Mouse (Mus musculus) CD4-positive helper T cell, adult 2 months (primary cell): Measurements from ENCODE around the gene Gm29427.
A peak's percentile ranks its signal among the peaks of the same experiment; 100 is the strongest.
"Not testable (repeated sequence)": the region's sequence is repeated elsewhere in the genome, so short reads cannot be mapped to it uniquely, and the experiment has no call there.

Source experiments
- DNase-seq: peaks from one replicate; pipeline ENCODE4 v3.0.0-alpha.2; 2012; ENCODE audit warnings: low read depth, missing footprints, low spot score

Gm29427 gene

GRCm38 (mm10) chr1:130731741-130732337 is 16.2 kb upstream of the Gm29427 start, which contains the start of gene AA986860:
Gene AA986860, plus strand, starts transcription at chr1:130731976.
- DNase-seq = no peak

DNA sequence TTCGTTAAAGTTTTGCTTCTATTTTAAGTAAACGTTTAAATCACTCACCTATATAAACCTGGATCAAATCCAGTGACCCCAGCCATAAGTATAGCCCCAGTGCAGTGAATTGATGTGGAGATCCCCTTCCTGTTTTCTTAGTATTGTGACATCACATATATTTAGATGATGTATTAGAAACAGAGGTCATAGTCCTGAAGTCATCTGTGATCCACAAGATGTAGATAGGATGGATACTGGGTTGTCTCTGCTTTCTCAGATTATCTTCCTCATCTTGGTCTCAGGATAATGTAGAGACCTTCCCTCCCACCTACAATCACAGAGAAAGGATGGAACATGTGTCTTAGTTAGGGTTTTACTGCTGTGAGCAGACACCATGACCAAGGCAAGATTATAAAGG is 13.6 kb upstream of the Gm29427 start, which contains the start of gene Pfkfb2:
TSS of gene Pfkfb2 (minus strand) at position 101 of the 400 bp plus-strand sequence.
- no peak for DNase-seq

DNA sequence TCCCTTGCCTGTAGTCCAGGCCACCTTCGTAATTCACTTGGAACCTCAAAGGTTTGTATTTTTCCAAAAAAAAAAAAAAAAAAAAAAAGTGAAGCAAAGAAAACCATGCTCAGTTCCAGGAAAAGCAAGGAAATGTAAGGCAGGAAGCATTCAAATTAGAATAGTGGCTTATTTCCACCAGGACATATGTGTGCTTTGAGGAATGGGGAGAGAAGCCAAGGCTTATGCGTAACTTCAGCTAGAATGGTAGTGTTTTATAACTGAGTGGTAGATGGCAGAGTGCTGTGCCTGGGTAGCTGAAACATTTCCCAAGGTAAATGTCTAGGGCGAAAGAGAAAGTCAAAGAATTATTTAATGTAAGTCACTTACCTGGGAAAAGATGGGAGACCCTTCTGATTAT is 13.1 kb upstream of the Gm29427 start:
- no peak for DNase-seq

GRCm38 (mm10) chr1:130728070-130728469 is 12.5 kb upstream of the Gm29427 start:
- no peak for DNase-seq

DNA sequence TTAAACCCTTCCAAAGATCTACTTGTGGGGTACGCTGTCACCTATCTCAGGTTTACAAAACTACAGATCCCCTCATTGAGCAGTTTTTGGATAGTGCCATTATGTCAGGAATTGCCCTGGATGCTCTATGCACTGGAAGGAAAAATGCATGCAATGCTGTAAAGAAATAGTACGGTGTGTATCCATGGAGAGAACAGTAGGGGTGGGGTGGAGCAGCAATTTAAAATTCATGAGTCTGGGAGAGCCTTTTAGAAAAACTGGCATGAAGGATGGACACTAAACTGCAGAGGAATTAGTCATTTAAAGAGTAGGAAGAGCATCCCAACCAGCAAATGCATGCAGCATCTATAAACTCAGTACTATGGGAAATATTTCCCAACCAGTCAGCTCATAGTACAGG is 10.8 kb upstream of the Gm29427 start:
- DNase-seq = no peak

DNA sequence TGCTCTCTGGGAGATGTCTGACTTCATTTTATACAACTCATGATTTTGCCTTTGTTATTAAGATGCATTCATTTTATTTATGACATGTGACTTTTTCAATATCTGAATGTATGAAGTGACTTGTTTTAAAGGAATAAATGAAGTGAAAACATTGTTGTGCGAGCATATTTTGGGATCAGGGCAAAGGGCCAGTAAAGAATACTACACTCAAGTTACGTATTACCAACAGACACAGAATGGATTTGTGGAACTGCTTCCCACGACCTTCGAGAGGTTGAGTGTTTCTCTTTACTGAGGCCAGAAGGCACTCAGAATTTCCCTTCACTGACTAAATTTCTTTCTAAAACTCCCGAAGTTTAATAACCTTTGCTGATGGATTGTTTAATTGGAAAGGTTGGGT is 8.6 kb upstream of the Gm29427 start:
- DNase-seq = no peak

GRCm38 (mm10) chr1:130717291-130717871 is 1.8 kb upstream of the Gm29427 start, which contains the start of gene Yod1:
Gene Yod1, plus strand, starts transcription at chr1:130717327.
- DNase-seq = peak; percentile 95

- no peak for DNase-seq
Observed at GRCm38 (mm10) chr1:130716513-130717290, 1.1 kb upstream of the Gm29427 start.

DNA sequence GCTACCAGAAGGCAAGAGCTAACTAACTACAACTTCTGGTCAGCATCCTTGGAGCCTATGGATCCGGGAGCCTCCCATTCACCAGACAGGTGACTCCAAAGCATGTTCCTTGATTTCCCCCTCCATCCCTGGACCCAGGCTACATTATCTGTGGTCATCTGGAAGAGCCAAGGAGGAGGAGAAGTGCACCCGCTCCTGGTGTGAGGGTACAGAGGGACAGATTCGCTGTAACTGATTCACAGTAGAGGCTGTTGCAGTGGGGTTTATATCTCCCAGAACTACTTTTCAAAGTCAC is 566 bp upstream of the Gm29427 start:
- no peak for DNase-seq

DNA sequence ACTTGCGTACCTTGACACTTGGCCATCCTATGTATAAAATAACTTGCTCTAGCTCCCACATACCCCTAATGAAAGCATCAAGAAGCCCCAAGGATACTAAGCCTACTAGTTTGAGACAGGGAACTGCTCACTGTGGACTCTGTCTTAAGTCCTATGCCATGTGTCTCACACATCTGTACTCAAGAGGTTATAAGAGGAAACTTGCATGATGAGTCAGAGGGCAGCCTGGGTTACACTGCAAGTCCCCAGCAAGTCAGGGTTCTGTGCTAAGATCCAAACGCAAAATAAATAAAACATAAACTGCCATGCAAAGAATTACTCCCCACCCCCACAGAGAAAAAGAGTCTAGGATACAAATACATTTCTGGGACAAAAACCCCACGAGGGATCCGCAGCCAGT is 1.6 kb downstream of the Gm29427 start:
- DNase-seq = no peak

DNA sequence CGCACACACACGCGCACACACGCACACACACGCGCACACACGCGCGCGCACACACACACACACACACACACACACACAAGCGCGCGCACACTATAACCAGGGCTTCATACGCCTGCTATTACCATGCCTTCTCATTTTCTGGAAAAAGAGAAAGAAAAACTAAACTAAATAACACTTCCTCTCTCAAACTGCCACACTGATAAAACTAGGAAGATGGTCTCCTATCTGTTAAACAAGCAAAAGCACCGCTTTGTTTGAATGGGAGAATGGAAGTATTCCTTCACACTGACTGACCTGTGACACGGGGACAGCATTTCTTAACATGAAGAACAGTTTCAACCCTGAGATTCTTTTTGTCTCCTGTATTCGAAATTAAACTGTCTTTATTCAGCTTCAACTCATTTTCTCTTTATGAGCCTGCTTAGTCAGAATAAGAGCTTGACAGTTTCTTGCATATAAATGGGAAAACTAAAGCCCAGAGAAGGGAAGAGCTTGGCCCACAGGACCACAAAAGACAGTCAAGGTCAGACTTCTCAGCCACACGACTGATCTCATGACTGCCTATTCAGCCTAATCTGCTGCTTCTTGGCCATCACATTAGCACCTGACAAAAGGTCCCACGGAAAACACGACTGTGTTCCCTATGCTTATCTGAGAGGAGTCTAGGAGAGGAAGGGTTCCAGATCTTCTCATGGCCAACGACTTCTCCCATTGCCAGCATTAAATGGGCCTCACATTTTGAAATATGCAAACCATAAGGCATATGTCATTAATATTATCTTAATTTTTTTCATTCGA is 5.1 kb downstream of the Gm29427 start:
- no peak for DNase-seq

DNA sequence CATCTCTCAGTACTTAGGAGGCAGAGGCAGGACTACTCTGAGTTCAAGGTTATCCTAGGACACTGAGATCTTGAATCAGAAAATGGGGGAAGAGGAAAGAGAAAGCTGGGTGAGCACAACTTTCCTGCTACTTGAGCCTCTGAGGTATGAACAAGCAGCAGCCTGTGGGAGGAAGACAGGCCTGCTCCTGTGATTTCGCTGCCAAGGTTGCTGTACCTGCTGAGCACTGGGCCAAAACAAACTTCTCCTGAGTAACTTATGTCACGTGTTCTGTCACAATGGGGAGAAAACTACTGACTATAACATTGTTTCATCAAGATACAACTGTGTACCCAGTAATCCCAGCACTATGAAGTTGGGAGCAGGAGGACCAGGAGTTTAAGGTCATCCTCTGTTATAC is 12.0 kb downstream of the Gm29427 start:
- no peak for DNase-seq

GRCm38 (mm10) chr1:130701976-130702375 is 13.6 kb downstream of the Gm29427 start:
- no peak for DNase-seq

GRCm38 (mm10) chr1:130699937-130700633 is 15.5 kb downstream of the Gm29427 start:
- DNase-seq = peak; percentile 66

DNA sequence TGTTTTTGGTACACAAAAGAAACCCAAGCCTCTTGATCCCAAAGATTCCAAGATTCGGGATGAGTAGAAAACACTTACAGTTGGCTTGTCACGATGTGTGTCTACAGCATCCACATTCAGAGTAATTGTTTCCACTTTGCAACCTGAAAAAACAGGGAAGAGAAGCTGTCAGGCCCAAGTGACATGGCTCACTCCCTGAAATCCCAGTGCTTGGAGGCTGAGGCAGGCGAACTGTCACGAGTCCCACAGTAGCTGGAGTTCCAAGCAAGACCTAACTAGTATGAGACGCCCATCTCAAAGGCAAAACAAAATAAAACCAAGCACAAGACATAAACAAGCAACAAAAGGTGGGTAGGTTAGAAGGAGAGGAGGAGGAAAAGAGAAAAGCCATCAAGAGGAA is 17.0 kb downstream of the Gm29427 start:
- DNase-seq = no peak

- no peak for DNase-seq
Observed at GRCm38 (mm10) chr1:130683905-130684304, 31.7 kb downstream of the Gm29427 start.

- DNase-seq = no peak
Observed at GRCm38 (mm10) chr1:130681656-130682413, 33.8 kb downstream of the Gm29427 start.

- DNase-seq = no peak
Observed at GRCm38 (mm10) chr1:130681075-130681474, 34.5 kb downstream of the Gm29427 start.

DNA sequence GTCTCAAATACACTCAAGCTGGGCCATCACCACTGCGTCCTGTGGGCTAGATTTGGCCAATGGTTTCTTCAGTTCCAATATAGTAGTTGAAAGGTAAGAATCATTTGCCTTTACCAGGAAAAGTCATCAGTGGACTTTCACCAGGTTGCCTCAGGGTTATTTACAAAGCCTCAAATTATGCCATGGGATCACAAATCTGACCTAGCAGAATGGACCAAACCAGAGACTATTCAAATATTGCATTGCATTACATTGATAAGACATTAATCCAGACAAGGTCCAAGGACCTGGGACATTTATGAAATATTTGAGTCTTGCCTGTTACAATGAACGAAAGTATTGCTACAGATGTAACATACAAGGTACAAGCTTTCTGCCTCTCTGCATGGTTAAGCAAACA is 37.0 kb downstream of the Gm29427 start:
- no peak for DNase-seq

DNA sequence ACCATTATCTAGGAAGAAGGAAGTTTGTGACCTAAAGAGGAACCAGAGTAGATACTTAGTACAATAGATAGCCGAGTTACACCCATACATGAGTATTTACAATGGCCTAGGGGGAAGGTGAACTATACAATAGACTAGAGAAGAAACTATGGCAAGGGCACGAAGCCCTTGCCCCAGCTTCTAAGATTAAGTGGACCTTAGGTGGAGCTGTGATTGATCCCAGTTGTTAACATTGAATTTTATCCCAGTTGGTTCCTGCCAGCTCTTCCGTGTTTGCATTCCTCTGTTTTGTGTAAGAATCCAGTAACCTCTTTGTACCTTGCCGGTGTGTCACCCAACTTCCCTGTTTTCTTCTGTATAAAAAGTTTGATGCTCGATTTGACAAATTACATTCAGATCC is 52.0 kb downstream of the Gm29427 start:
- DNase-seq = not testable (repeated sequence)

GRCm38 (mm10) chr1:130661454-130661853 is 54.1 kb downstream of the Gm29427 start, which contains the start of gene C4bp:
Gene C4bp, minus strand, starts transcription at chr1:130661632.
- no peak for DNase-seq
